Mouse (Mus musculus): ENCODE measurements around the gene Tkfc. TPM values are rescaled to one million over a fixed set of nuclear protein-coding genes. Genes with fewer than 3 reads are reported as not detected.

Tkfc gene
- 10 to 100 TPM; 18.0 to 40.0 TPM for polyA plus RNA-seq (2012; fragmentation: generic; extraction: Trizol)

GRCm38 (mm10) chr19:10605293-10605900, at the start of gene Tkfc, which contains the start of gene Ddb1:
TSS of gene Tkfc (minus strand) at chr19:10605654.
TSS of gene Ddb1 (plus strand) at chr19:10605327.

GRCm38 (mm10) chr19:10634106-10634871, 28.8 kb upstream of the Tkfc start, which contains the start of gene Vwce:
TSS of gene Vwce (plus strand) at chr19:10634213.

GRCm38 (mm10) chr19:10576690-10577561, 28.5 kb downstream of the Tkfc start, which contains the start of the genes Cyb561a3 and Tmem138:
TSS of gene Cyb561a3 (plus strand) at chr19:10577172.
TSS of gene Tmem138 (minus strand) at chr19:10577362.

GRCm38 (mm10) chr19:10555624-10556510, 49.6 kb downstream of the Tkfc start, which contains the start of gene Tmem216:
TSS of gene Tmem216 (minus strand) at chr19:10556238.

Other genes starting within 250 kb of the Tkfc start
- gene Syt7, start 216.6 kb downstream of the Tkfc start, polyA plus RNA-seq (2012; fragmentation: generic; extraction: Trizol): under 1 TPM; 0.02 to 0.12 TPM
- gene Lrrc10b, start 148.2 kb downstream of the Tkfc start, polyA plus RNA-seq (2012; fragmentation: generic; extraction: Trizol): under 1 TPM in 1 of 2 experiments, not detected in 1; 0.02 TPM
- gene Ppp1r32, start 122.7 kb downstream of the Tkfc start, polyA plus RNA-seq (2012; fragmentation: generic; extraction: Trizol): under 1 TPM; 0.02 to 0.13 TPM
- gene Cpsf7, start 80.4 kb downstream of the Tkfc start, polyA plus RNA-seq (2012; fragmentation: generic; extraction: Trizol): 10 to 100 TPM in 1 of 2 experiments, 1 to 10 TPM in 1; 7.3 to 32.2 TPM
- gene Sdhaf2, start 79.5 kb downstream of the Tkfc start, polyA plus RNA-seq (2012; fragmentation: generic; extraction: Trizol): 10 to 100 TPM in 1 of 2 experiments, 1 to 10 TPM in 1; 8.4 to 38.8 TPM
- 10 to 100 TPM; 22.2 to 36.5 TPM for gene Tmem216, start 49.4 kb downstream of the Tkfc start, polyA plus RNA-seq (2012; fragmentation: generic; extraction: Trizol)
- gene Cyb561a3, start 28.5 kb downstream of the Tkfc start, polyA plus RNA-seq (2012; fragmentation: generic; extraction: Trizol): 10 to 100 TPM in 1 of 2 experiments, 1 to 10 TPM in 1; 7.9 to 27.6 TPM
- gene Tmem138, start 28.3 kb downstream of the Tkfc start, polyA plus RNA-seq (2012; fragmentation: generic; extraction: Trizol): 10 to 100 TPM; 26.6 to 42.2 TPM
- 100 to 1,000 TPM; 435 to 445 TPM for gene Ddb1, start 327 bp downstream of the Tkfc start, polyA plus RNA-seq (2012; fragmentation: generic; extraction: Trizol)
- under 1 TPM; 0.04 to 0.20 TPM for gene Vwce, start 28.6 kb upstream of the Tkfc start, polyA plus RNA-seq (2012; fragmentation: generic; extraction: Trizol)
- gene Pga5, start 72.4 kb upstream of the Tkfc start, polyA plus RNA-seq (2012; fragmentation: generic; extraction: Trizol): under 1 TPM in 1 of 2 experiments, not detected in 1; 0.01 TPM
- 10 to 100 TPM; 13.6 to 25.7 TPM for gene Vps37c, start 83.1 kb upstream of the Tkfc start, polyA plus RNA-seq (2012; fragmentation: generic; extraction: Trizol)
- gene Cd5, start 133.3 kb upstream of the Tkfc start, polyA plus RNA-seq (2012; fragmentation: generic; extraction: Trizol): under 1 TPM in 1 of 2 experiments, not detected in 1; 0.05 TPM
- gene Cd6, start 224.4 kb upstream of the Tkfc start, polyA plus RNA-seq (2012; fragmentation: generic; extraction: Trizol): not detected
- gene Slc15a3, start 234.1 kb upstream of the Tkfc start, polyA plus RNA-seq (2012; fragmentation: generic; extraction: Trizol): under 1 TPM; 0.14 to 0.30 TPM